Mouse (Mus musculus): Measurements from ENCODE around the gene Gm9745.
A peak's percentile ranks its signal among the peaks of the same experiment; 100 is the strongest.
"Not testable (repeated sequence)": the region's sequence is repeated elsewhere in the genome, so short reads cannot be mapped to it uniquely, and the experiment has no call there.

Gm9745 gene

GRCm38 (mm10) chr13:8948131-8948530, at the start of gene Gm9745:
TSS of gene Gm9745 (minus strand) at chr13:8948231.
- not testable (repeated sequence) for DNase-seq (ENCODE audit: inconsistent age in 2 of 2, low spot score in 1 of 2)

- not testable (repeated sequence) for DNase-seq (ENCODE audit: inconsistent age in 2 of 2, low spot score in 1 of 2)
Observed at GRCm38 (mm10) chr13:8997221-8997620, 49.2 kb upstream of the Gm9745 start.

GRCm38 (mm10) chr13:8995990-8996786, 48.2 kb upstream of the Gm9745 start, which contains the start of gene Gtpbp4:
TSS of gene Gtpbp4 (minus strand) at chr13:8996083.
- peak; percentile 97 to 99 for DNase-seq (ENCODE audit: inconsistent age in 2 of 2, low spot score in 1 of 2)

GRCm38 (mm10) chr13:8995159-8995989, 47.3 kb upstream of the Gm9745 start:
- DNase-seq (ENCODE audit: inconsistent age in 2 of 2, low spot score in 1 of 2), result peak in 1 of 2 experiments; percentile 43

- DNase-seq (ENCODE audit: inconsistent age in 2 of 2, low spot score in 1 of 2), result no peak
Observed at GRCm38 (mm10) chr13:8992231-8992630, 44.2 kb upstream of the Gm9745 start.

- no peak for DNase-seq (ENCODE audit: inconsistent age in 2 of 2, low spot score in 1 of 2)
Observed at GRCm38 (mm10) chr13:8972972-8973371, 24.9 kb upstream of the Gm9745 start.

- DNase-seq (ENCODE audit: inconsistent age in 2 of 2, low spot score in 1 of 2), result no peak
Observed at GRCm38 (mm10) chr13:8972369-8972768, 24.3 kb upstream of the Gm9745 start.

- DNase-seq (ENCODE audit: inconsistent age in 2 of 2, low spot score in 1 of 2), result no peak
Observed at GRCm38 (mm10) chr13:8967742-8968141, 19.7 kb upstream of the Gm9745 start.

GRCm38 (mm10) chr13:8965224-8965623, 17.2 kb upstream of the Gm9745 start:
- DNase-seq (ENCODE audit: inconsistent age in 2 of 2, low spot score in 1 of 2), result peak in 1 of 2 experiments; percentile 41

GRCm38 (mm10) chr13:8962266-8962665, 14.2 kb upstream of the Gm9745 start:
- DNase-seq (ENCODE audit: inconsistent age in 2 of 2, low spot score in 1 of 2), result peak; percentile 22 to 79

- DNase-seq (ENCODE audit: inconsistent age in 2 of 2, low spot score in 1 of 2), result not testable (repeated sequence)
Observed at GRCm38 (mm10) chr13:8961128-8961888, 13.3 kb upstream of the Gm9745 start.

GRCm38 (mm10) chr13:8959554-8959953, 11.5 kb upstream of the Gm9745 start:
- not testable (repeated sequence) for DNase-seq (ENCODE audit: inconsistent age in 2 of 2, low spot score in 1 of 2)

GRCm38 (mm10) chr13:8959058-8959457, 11.0 kb upstream of the Gm9745 start:
- not testable (repeated sequence) for DNase-seq (ENCODE audit: inconsistent age in 2 of 2, low spot score in 1 of 2)

GRCm38 (mm10) chr13:8956873-8957272, 8.8 kb upstream of the Gm9745 start:
- not testable (repeated sequence) for DNase-seq (ENCODE audit: inconsistent age in 2 of 2, low spot score in 1 of 2)

- DNase-seq (ENCODE audit: inconsistent age in 2 of 2, low spot score in 1 of 2), result not testable (repeated sequence)
Observed at GRCm38 (mm10) chr13:8955127-8955526, 7.1 kb upstream of the Gm9745 start.

GRCm38 (mm10) chr13:8952563-8952962, 4.5 kb upstream of the Gm9745 start, which contains the start of gene Idi2:
TSS of gene Idi2 (plus strand) at chr13:8952863.
- not testable (repeated sequence) for DNase-seq (ENCODE audit: inconsistent age in 2 of 2, low spot score in 1 of 2)

- not testable (repeated sequence) for DNase-seq (ENCODE audit: inconsistent age in 2 of 2, low spot score in 1 of 2)
Observed at GRCm38 (mm10) chr13:8943828-8944227, 4.2 kb downstream of the Gm9745 start.

- DNase-seq (ENCODE audit: inconsistent age in 2 of 2, low spot score in 1 of 2), result not testable (repeated sequence)
Observed at GRCm38 (mm10) chr13:8941701-8942100, 6.3 kb downstream of the Gm9745 start.

GRCm38 (mm10) chr13:8941110-8941509, 6.9 kb downstream of the Gm9745 start:
- DNase-seq (ENCODE audit: inconsistent age in 2 of 2, low spot score in 1 of 2), result not testable (repeated sequence)

- not testable (repeated sequence) for DNase-seq (ENCODE audit: inconsistent age in 2 of 2, low spot score in 1 of 2)
Observed at GRCm38 (mm10) chr13:8937611-8938140, 10.4 kb downstream of the Gm9745 start.

GRCm38 (mm10) chr13:8933499-8933898, 14.5 kb downstream of the Gm9745 start:
- DNase-seq (ENCODE audit: inconsistent age in 2 of 2, low spot score in 1 of 2), result no peak

Measured in adrenal gland, adult (tissue).